Mouse (Mus musculus) c-Kit-positive CD71-positive TER-119-positive erythroid progenitor cells, embryonic 14.5 days (primary cell): ENCODE data around the gene Paqr4.
"Not testable (repeated sequence)": the region's sequence is repeated elsewhere in the genome, so short reads cannot be mapped to it uniquely, and the experiment has no call there.

ENCODE experiments used
- DNase-seq: peaks from one replicate; pipeline ENCODE4 v3.0.0-alpha.2; 2013; ENCODE audit warnings: low spot score

Gene Paqr4

GRCm38 (mm10) chr17:23740598-23741021 is at the start of gene Paqr4:
Paqr4 (minus strand) TSS chr17:23740867.
- DNase-seq: peak; percentile 64

DNA sequence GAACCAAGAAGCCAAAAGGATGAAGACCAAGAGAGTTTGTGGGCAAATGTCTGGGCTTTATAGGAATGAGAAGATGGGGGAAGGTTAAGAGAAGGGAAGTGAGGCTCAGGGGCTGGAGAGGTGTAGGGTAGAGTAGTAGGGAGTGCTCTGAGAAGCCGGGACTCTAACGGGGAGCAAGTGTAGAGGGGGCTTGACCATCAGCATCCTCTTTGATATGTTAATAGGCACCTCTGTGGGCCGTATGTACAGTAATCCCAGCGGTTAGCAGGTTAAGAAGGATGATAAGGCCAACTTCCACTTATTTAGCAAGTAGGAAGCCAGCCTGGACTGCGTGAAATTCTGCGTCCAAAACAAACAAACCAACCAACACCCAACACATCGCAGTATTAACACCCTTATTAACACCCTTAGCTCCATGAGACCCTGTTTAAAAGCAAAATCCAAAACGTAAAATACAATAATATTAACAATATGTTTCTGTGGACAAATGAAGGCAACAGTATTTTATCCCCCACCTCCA is 49.1 kb upstream of the Paqr4 start:
- DNase-seq: no peak

- DNase-seq: no peak
Observed at GRCm38 (mm10) chr17:23788973-23789372, 48.3 kb upstream of the Paqr4 start.

DNA sequence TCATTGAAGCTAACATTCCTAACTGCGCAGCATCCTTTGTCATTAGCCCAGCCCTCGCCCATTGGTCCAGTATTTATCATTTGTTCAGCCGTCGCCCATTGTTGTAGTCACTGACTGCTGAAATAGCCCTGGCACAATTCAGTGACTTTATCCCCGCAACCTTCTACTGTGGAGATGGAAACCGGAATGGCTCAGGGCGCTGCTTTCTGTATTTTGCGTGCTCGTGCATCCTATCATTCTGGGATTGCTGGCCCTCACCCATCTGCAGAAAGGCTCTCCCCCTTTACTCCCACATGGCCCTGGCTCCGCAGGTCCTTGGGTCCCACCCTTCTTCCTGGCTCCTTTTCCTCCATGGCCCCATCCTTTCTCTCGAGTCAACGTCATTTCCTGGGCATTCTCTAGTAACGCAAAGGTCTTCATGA is 45.9 kb upstream of the Paqr4 start:
- DNase-seq: no peak

GRCm38 (mm10) chr17:23785561-23786471 is 45.1 kb upstream of the Paqr4 start, which contains the start of gene Flywch2:
Flywch2 (minus strand) TSS chr17:23786081.
- peak; percentile 73 for DNase-seq

DNA sequence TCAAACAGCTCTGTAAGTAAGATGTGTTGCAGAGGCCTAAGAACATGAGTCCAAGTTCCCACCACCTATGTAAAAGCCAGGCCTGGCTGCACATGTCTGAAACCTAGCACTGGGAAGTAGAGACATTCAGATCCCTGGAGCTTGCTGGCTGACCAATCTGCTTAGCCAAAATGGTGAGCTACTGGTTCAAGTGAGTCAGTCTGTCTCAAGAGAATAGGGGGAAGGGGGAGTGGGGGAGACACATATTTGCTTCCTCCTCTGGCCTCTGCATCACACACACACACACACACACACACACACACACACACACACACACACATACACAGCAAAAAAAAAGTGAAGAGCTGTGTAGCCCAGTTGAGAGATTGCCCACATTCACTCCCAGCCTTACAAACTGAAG is 42.7 kb upstream of the Paqr4 start:
- DNase-seq: no peak

GRCm38 (mm10) chr17:23778447-23778846 is 37.8 kb upstream of the Paqr4 start:
- DNase-seq: no peak

DNA sequence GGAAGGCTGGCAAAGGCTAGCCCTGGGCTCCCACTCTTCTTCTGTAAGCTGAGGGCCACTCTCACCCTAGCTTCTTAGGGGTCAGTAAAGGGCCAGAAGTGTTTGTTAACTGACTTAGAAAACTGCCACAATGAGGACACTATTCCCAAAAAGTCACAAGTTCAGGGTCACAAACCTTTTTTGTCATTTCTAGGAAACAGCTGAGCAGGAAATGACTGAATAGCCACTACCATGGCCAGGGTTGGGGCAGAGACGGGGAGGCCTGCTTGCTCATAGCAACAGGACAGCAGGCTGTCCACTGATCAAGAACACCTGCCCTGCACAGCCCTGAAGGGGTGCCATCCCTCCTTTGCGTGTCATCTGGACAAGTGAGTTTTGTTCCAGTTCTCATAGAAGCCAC is 36.5 kb upstream of the Paqr4 start:
- DNase-seq: no peak

DNA sequence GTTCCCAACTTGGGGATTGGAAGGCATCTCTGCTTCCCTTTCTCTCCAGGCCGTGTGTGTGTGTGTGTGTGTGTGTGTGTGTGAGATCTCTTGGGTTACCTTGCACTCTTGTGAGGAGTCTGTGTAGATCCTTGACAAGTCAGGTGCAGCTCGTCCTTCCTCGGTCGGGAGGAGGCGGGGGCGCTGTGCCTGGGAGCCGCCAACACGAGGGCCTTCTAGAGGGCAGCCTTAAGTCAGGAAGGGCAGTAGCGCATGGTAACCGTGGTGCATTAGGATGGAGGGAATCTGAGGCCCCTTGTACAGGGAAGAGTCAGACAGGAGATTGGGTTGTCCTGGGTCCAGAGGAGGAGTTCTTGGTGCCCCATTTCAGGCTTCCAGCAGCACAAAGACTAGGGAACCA is 35.5 kb upstream of the Paqr4 start:
- DNase-seq: no peak

- peak; percentile 52 for DNase-seq
Observed at GRCm38 (mm10) chr17:23774090-23774489, 33.4 kb upstream of the Paqr4 start.

DNA sequence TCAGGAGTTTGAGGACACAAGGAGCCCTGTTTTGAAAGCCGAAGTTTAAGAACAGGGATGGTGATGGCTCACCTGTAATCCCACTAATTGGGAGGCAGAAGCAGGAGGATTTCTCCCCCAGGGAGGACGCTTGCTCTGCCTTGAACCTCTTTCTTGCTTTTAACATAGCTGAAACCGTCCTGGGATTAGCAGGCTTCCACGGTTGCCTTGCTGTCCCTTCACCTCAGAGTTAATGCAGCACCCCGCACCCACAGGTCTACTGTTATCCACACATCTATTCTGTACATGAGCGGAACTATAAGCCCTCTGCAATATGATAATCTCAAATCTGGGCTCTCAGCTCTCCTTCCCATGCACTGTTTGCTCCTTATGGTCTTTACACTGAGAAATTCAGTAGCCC is 33.0 kb upstream of the Paqr4 start:
- no peak for DNase-seq

DNA sequence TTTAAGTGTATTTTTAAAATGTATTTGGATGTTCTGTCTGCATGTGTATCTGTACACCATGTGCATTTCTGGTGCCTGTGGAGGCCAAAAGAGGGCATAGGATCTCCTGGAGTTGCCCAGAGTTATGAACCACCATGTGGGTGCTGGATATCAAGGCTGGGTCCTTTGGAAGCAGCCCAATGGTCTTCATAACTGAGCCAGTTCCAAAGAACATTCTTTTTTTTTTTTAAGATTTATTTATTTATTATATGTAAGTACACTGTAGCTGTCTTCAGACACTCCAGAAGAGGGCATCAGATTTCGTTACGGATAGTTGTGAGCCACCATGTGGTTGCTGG is 31.5 kb upstream of the Paqr4 start:
- not testable (repeated sequence) for DNase-seq

DNA sequence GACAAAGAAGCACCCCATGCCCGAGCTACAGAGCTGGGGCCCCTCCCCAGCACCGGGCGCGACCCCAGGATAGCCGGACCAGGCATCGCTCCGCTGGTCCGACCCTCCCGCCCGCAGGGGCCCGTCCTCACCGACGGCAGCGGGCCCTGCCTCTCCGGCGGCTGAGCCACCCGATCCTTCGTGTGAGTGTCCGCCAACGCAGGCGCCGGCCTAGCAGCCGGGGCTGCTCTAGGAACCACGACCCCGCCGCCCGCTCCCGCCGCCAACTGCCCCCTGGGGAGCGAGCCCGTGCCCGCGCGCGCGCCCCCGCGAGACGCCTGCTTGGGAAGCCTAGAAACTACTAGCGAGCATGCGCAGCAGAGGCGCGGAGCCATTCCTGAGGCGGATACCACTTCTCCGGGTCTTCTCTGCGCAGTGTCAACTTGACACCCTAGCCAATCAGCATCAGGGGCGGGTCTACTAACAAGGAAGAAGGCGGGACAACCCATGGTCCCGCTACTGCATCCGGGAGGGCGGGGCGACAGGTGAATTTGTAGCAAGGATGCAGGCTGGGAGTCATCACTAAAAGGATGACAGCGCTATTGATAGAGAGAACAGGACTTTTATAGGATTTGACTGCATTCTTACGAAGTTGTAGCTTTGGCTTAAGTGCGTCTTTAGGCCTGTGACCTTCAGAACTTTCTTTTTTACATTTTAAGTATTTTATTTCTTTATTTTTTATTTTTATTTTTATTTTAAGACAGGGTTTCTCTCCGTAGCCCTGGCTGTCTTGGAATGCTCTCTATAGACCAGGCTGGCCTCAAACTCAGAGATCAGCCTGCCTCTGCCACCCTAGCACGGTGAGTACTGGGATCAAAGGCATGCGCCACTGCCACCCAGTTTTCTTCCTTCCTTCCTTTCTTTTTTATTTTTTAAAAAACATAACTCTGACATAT is 30.9 kb upstream of the Paqr4 start, which contains the start of gene Flywch1:
Flywch1 (minus strand) TSS at position 319 of the 935 bp plus-strand sequence.
- DNase-seq: peak; percentile 94

DNA sequence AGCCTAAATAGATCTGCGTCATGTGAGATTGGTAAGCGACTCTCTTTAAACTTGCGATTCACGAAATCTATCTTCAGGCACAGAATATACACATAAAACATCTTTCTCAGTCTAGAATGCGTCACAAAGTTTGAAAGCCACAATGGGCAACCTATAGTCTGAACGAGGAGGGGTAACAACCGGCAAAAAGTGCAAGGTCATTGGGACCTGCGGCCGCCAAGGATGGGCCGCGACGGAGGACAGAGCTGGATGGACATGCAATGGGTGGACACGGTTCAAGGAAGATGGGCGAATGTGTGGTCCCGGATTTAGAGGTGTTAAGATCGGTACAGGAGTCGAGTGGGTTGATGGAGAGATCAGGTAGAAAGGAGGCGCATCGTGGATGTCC is 30.2 kb upstream of the Paqr4 start:
- peak; percentile 37 for DNase-seq

- DNase-seq: no peak
Observed at GRCm38 (mm10) chr17:23770493-23770892, 29.8 kb upstream of the Paqr4 start.

GRCm38 (mm10) chr17:23762976-23763375 is 22.3 kb upstream of the Paqr4 start:
- no peak for DNase-seq

- DNase-seq: no peak
Observed at GRCm38 (mm10) chr17:23761155-23761554, 20.5 kb upstream of the Paqr4 start.

- DNase-seq: no peak
Observed at GRCm38 (mm10) chr17:23760231-23760630, 19.6 kb upstream of the Paqr4 start.

- DNase-seq: no peak
Observed at GRCm38 (mm10) chr17:23758801-23759200, 18.1 kb upstream of the Paqr4 start.

- no peak for DNase-seq
Observed at GRCm38 (mm10) chr17:23757581-23757980, 16.9 kb upstream of the Paqr4 start.

DNA sequence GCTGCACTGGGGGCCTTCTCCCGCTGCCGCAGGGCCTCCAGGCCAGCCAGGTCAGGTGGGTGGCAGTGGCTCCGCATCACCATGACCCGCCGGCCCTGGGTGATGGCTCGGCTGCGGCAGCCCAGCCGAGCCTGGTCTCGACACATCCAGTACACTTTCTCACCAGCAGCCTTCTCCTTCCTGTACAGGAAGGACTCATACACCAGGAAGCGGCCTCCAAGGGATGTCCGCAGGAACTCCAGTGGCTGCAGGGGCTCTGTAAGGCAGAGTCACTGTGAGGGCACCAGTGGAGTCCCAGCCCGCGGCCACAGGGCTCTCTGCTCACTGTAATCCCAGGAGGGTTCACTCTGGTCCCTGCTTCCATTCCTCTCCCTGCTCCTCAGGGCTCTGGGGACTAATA is 15.0 kb upstream of the Paqr4 start:
- DNase-seq: no peak

DNA sequence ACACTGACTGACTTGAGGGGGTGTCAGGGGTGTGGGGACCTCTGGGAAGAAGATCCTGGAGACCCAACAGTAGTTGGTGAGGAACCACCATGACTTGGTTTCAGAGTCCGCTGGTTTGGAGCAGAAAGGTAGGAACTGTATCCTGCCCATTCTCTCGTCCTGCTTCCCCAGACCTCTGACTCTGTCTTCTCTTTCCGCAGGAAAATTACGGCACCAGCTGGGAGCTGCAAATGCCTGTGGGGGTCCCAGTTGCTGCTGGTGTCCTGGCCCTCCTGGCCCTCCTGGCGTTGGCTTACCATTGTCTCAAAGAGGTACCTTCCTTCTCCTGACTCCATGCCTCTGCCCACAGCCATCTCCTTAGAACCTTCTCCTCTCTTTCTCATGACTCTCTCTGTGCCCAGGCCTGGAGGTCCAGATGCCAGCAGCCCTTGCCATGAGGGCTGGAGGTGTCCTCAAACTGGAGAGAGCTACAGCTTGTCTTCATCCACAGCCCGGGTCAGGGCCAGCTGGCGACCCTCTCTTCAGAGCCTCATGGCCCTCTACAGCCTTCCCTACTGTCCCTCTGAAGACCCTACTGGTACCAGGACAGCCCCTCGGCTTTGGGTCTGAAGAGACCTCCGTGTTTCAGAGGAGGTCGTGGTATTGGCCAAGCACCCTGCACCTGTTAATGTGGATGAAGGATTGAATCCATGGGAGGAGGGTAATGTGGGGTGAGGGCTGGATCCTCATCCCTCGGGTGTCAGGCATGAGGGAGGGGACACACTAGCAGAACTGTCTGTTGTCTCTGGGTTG is 8.9 kb upstream of the Paqr4 start:
- DNase-seq: no peak
